Mouse (Mus musculus) neural tube, embryonic 15.5 days (tissue): ENCODE data around the gene Gm4491. TPM values are rescaled to one million over a fixed set of nuclear protein-coding genes. Genes with fewer than 3 reads are reported as not detected.
A peak's percentile ranks its signal among the peaks of the same experiment; 100 is the strongest.

Experiments
- ATAC-seq: fragments of 200-750 bp; cut with Nextera tagmentation; 2 replicates; pipeline ENCODE4 v1.8.0; 2017; ENCODE audit warnings: mild to moderate bottlenecking, moderate TSS enrichment, moderate library complexity; ENCODE audit not compliant: low FRiP score
- H3K27ac ChIP-seq: fragments of 300-500 bp; sonication (generic); replicated peaks from 2 replicates; pipeline ENCODE4 v1.5.1; 2015; ENCODE audit warnings: mild to moderate bottlenecking, inconsistent platforms
- H3K27me3 ChIP-seq: fragments of 300-500 bp; sonication (generic); replicated peaks from 2 replicates; pipeline ENCODE4 v1.6.1; 2015; ENCODE audit warnings: inconsistent platforms
- H3K36me3 ChIP-seq: fragments of 300-500 bp; sonication (generic); 2 replicates; pipeline ENCODE4 v1.6.1; 2015; ENCODE audit warnings: inconsistent platforms
- H3K4me1 ChIP-seq: fragments of 300-500 bp; sonication (generic); 2 replicates; pipeline ENCODE4 v1.6.1; 2015; ENCODE audit warnings: inconsistent platforms
- H3K4me2 ChIP-seq: fragments of 300-500 bp; sonication (generic); 2 replicates; pipeline ENCODE4 v1.6.1; 2015; ENCODE audit warnings: inconsistent platforms, mild to moderate bottlenecking, moderate library complexity
- H3K4me3 ChIP-seq: fragments of 300-500 bp; sonication (generic); replicated peaks from 2 replicates; pipeline ENCODE4 v1.5.1; 2015; ENCODE audit warnings: mild to moderate bottlenecking, inconsistent platforms
- H3K9ac ChIP-seq: fragments of 300-500 bp; sonication (generic); replicated peaks from 2 replicates; pipeline ENCODE4 v1.6.1; 2015; ENCODE audit warnings: mild to moderate bottlenecking, inconsistent platforms
- H3K9me3 ChIP-seq: fragments of 300-500 bp; sonication (generic); replicated peaks from 2 replicates; pipeline ENCODE4 v1.6.1; 2016; ENCODE audit warnings: inconsistent platforms
- WGBS: fragments of 180-500 bp; shearing (Covaris S2); methylation state at CpG from one replicate; pipeline ENCODE4 v1.1.7; 2015; ENCODE audit warnings: mixed read lengths; 5-methylcytosine and 5-hydroxymethylcytosine counted together
- polyA plus RNA-seq: library from polyadenylated mRNA; unstranded; fragments of >200 nt; fragmentation: Nextera tagmentation; extraction: Ambion mirVana; gene quantifications from 2 replicates; pipeline ENCODE4 v1.2.1, GENCODE M21; 2015

Gm4491 gene
- not detected in 2 replicates for polyA plus RNA-seq

- peak within 1 kb of the TSS; percentile 56 for H3K27ac ChIP-seq
- peak within 1 kb of the TSS; percentile 31 for H3K4me2 ChIP-seq
- no peak within 1 kb of the TSS for H3K9ac ChIP-seq
- no peaks in the 10 kb centered on the region for H3K9me3 ChIP-seq
- no peaks in the 10 kb centered on the region for H3K36me3 ChIP-seq
- H3K4me1 ChIP-seq: peaks cover 7% of the 10 kb centered on the region
- WGBS: 11% methylated on average over 13 of the region's 13 CpGs
- H3K27me3 ChIP-seq: 0 out of 2 replicates have a peak, but pooled peaks cover 2% of the 10 kb centered on the region
- H3K4me3 ChIP-seq: no peak within 1 kb of the TSS
- peak; percentile 80 for ATAC-seq
These were observed at the start of gene Gm4491 for GRCm38 (mm10) chr14:57115823-57116544. Gene Gm4491 (minus strand): TSS chr14:57115883.

GRCm38 (mm10) chr14:57161833-57162232 is 46.1 kb upstream of the Gm4491 start:
- Histone ChIP-seq H3K27me3 (no peaks in the 10 kb centered on the region), H3K27ac (peak overlapping the region; percentile 48; the same call in 1 of the 2 replicates), H3K4me3 (no peak overlapping the region), H3K4me2 (no peak overlapping the region), H3K4me1 (no peaks in the 10 kb centered on the region), H3K36me3 (no peaks in the 10 kb centered on the region), H3K9me3 (no peaks in the 10 kb centered on the region), H3K9ac (no peak overlapping the region)
- 60% methylated on average over 2 of the region's 2 CpGs for WGBS
- ATAC-seq: no peak

- Histone ChIP-seq H3K36me3 (no peaks in the 10 kb centered on the region), H3K4me3 (no peak overlapping the region), H3K9ac (no peak overlapping the region), H3K4me1 (no peaks in the 10 kb centered on the region), H3K27ac (no peak overlapping the region), H3K9me3 (no peaks in the 10 kb centered on the region), H3K4me2 (no peak overlapping the region), H3K27me3 (no peaks in the 10 kb centered on the region)
- 56% methylated on average over 4 of the region's 4 CpGs for WGBS
- no peak for ATAC-seq
These were observed 45.5 kb upstream of the Gm4491 start for GRCm38 (mm10) chr14:57161201-57161600.

- no peak for ATAC-seq
- no peaks in the 10 kb centered on the region for H3K9me3 ChIP-seq
- H3K4me3 ChIP-seq: no peak overlapping the region
- H3K9ac ChIP-seq: no peak overlapping the region
- no peak overlapping the region for H3K4me2 ChIP-seq
- H3K4me1 ChIP-seq: peaks cover 6% of the 10 kb centered on the region
- H3K27me3 ChIP-seq: no peaks in the 10 kb centered on the region
- H3K27ac ChIP-seq: no peak overlapping the region
- 41% methylated on average over 6 of the region's 6 CpGs for WGBS
- no peaks in the 10 kb centered on the region for H3K36me3 ChIP-seq
These were observed 39.2 kb upstream of the Gm4491 start for GRCm38 (mm10) chr14:57154916-57155315.

GRCm38 (mm10) chr14:57145741-57146140 is 30.1 kb upstream of the Gm4491 start:
- no peak overlapping the region for H3K4me2 ChIP-seq
- H3K4me1 ChIP-seq: no peaks in the 10 kb centered on the region
- no peak overlapping the region for H3K4me3 ChIP-seq
- H3K27me3 ChIP-seq: peaks cover 5% of the 10 kb centered on the region
- no peak overlapping the region for H3K27ac ChIP-seq
- H3K36me3 ChIP-seq: no peaks in the 10 kb centered on the region
- H3K9me3 ChIP-seq: no peaks in the 10 kb centered on the region
- 0 out of 2 replicates have a peak, but pooled peaks have one; percentile 38 for ATAC-seq
- WGBS: 46% methylated on average over 4 of the region's 4 CpGs
- no peak overlapping the region for H3K9ac ChIP-seq

DNA sequence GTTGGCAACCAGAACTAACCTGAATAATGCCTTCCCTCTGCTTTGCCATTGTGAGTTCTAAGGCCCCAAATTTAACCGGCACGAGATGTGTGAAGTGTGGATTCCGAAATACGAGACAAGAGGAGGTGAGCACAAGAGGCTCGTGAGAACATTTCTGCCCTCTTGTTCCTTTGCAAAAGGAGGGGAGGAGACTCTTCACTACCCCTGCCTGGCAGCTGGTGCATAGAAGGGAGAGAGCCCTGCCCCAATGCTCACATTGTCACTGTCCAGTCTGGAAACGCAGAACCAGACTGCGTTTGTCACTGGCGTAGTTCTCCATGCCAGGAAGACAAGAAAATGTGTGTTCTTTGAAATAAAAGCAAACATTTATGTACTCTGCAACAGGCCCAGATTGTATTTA is 19.6 kb upstream of the Gm4491 start:
- Histone ChIP-seq H3K4me2 (no peak overlapping the region), H3K4me3 (no peak overlapping the region), H3K27ac (no peak overlapping the region), H3K4me1 (peaks cover 15% of the 10 kb centered on the region), H3K27me3 (peaks cover 58% of the 10 kb centered on the region), H3K9me3 (no peaks in the 10 kb centered on the region), H3K9ac (no peak overlapping the region), H3K36me3 (no peaks in the 10 kb centered on the region)
- 12% methylated on average over 8 of the region's 8 CpGs for WGBS
- ATAC-seq: no peak

DNA sequence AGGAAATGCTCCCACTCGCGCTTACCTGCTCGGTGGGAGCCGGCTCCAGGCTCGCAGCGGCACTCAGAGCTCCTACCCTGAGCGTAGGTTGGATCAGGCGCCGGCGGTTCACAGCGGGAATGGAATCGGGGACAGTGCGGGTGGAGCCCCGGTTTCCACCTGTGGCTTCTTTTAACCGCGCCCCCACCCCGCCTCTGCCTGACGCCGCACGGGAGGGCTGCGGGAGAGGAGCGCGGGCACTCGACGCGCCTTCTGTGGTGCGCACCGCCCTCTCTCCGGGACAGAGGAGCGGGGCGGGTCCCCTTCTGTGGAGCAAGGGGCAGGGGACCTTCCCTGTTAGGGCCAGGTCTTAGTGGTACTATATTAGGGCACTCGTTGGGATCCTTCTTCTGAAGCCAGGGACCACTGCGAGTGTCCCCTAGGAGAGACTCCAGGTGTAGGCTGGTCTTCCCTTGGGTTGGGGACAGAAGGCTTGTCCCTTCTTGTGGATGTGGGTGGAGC is 17.5 kb upstream of the Gm4491 start, which contains the start of gene Gjb6:
Gjb6 (minus strand) TSS at position 451 of the 501 bp plus-strand sequence.
- Histone ChIP-seq H3K4me3 (peak within 1 kb of the TSS; percentile 41), H3K4me2 (peak within 1 kb of the TSS; percentile 86), H3K27ac (no peak within 1 kb of the TSS), H3K36me3 (no peaks in the 10 kb centered on the region), H3K27me3 (peaks cover 60% of the 10 kb centered on the region), H3K4me1 (peaks cover 15% of the 10 kb centered on the region), H3K9ac (peak within 1 kb of the TSS; percentile 32), H3K9me3 (no peaks in the 10 kb centered on the region)
- WGBS: 2% methylated on average over 33 of the region's 33 CpGs
- ATAC-seq: peak; percentile 65

- WGBS: 70% methylated on average over 4 of the region's 4 CpGs
- no peak for ATAC-seq
These were observed 11.7 kb upstream of the Gm4491 start for GRCm38 (mm10) chr14:57127383-57127782.

GRCm38 (mm10) chr14:57122295-57122694 is 6.6 kb upstream of the Gm4491 start:
- ATAC-seq: no peak
- Histone ChIP-seq H3K27ac (no peak overlapping the region), H3K4me3 (no peak overlapping the region)

More at GRCm38 (mm10) chr14:57127383-57127782, 11.7 kb upstream of the Gm4491 start:
- Histone ChIP-seq H3K27me3 (peaks cover 17% of the 10 kb centered on the region), H3K4me2 (no peak overlapping the region), H3K9ac (no peak overlapping the region), H3K27ac (no peak overlapping the region), H3K4me1 (peaks cover under 1% of the 10 kb centered on the region; the same call in 1 of the 2 replicates), H3K9me3 (no peaks in the 10 kb centered on the region), H3K4me3 (no peak overlapping the region), H3K36me3 (no peaks in the 10 kb centered on the region)

DNA sequence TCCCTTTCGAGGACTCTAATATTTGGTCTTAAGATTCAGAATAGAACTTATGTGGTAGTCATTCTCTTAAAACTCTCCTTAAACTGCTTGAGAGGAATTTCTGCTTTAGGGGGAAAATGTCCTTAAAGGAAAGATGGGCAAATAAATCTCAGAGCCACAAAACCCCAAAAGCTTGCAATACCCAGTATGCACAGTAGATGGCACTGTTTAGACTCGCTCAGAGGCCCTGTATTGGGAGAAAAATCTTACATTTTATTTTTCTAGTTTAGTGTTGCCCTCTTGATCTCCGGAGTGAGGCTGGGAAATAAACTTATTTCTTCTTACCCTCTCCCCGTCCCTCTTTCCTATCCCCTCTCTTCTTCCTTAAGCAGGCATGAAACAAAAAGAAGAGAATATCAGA is 6.5 kb downstream of the Gm4491 start:
- no peak for ATAC-seq
- Histone ChIP-seq H3K36me3 (no peaks in the 10 kb centered on the region), H3K4me3 (no peak overlapping the region), H3K4me1 (peaks cover 12% of the 10 kb centered on the region), H3K4me2 (no peak overlapping the region), H3K9me3 (no peaks in the 10 kb centered on the region), H3K9ac (no peak overlapping the region), H3K27me3 (peaks cover 49% of the 10 kb centered on the region), H3K27ac (no peak overlapping the region)
- WGBS: 9% methylated on average over 4 of the region's 4 CpGs

More at GRCm38 (mm10) chr14:57122295-57122694, 6.6 kb upstream of the Gm4491 start:
- Histone ChIP-seq H3K4me1 (no peaks in the 10 kb centered on the region), H3K36me3 (no peaks in the 10 kb centered on the region), H3K9ac (no peak overlapping the region), H3K9me3 (no peaks in the 10 kb centered on the region), H3K4me2 (no peak overlapping the region), H3K27me3 (no peaks in the 10 kb centered on the region)
- 89% methylated on average over 7 of the region's 7 CpGs for WGBS

DNA sequence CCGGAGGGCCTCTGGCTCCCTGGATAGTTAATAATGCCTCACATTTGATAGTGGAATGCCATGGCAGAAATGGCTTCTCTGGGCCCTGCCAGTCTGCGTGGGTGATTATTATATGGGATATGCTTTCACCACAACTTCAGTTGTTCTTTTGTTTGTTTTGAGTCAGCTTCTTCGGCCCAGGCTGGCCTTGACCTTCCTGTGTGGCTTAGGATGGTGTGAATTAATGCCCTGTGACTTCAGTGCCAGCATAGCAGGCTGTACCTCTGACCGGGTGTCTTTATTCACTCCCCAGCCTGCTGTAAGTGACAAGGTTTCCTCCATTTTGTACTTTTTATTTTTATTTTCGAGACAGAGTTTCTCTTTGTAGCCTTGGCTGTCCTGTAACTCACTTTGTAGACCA is 7.8 kb downstream of the Gm4491 start:
- Histone ChIP-seq H3K4me3 (no peak overlapping the region), H3K9ac (no peak overlapping the region), H3K4me2 (no peak overlapping the region), H3K36me3 (no peaks in the 10 kb centered on the region), H3K4me1 (peaks cover 20% of the 10 kb centered on the region), H3K27ac (no peak overlapping the region), H3K9me3 (no peaks in the 10 kb centered on the region), H3K27me3 (peaks cover 60% of the 10 kb centered on the region)
- 73% methylated on average over 5 of the region's 5 CpGs for WGBS
- ATAC-seq: no peak

DNA sequence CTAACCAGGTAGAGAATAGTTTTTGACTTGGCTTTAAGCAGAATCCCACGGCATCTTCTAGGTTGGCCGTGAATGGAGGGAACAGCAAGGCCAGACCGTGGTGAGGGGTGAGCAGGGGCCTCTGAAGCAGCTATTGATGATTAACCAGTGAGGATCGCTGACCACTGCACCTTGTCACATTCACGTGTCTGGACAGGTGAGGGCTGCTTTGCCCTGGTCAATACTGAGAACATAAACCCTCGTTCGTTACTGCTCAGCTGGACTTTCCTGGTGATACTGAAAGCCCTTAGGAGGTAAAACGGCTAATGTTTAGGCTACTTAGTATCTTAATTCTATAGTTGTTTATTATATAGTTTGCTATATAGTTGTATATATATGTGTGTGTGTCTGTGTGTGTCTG is 8.6 kb downstream of the Gm4491 start:
- Histone ChIP-seq H3K27me3 (peaks cover 66% of the 10 kb centered on the region), H3K4me3 (no peak overlapping the region)

More for the DNA sequence above, 8.6 kb downstream of the Gm4491 start:
- Histone ChIP-seq H3K4me1 (peaks cover 20% of the 10 kb centered on the region), H3K9ac (no peak overlapping the region), H3K36me3 (no peaks in the 10 kb centered on the region), H3K4me2 (no peak overlapping the region), H3K27ac (no peak overlapping the region), H3K9me3 (no peaks in the 10 kb centered on the region)
- 84% methylated on average over 8 of the region's 8 CpGs for WGBS
- ATAC-seq: no peak
